In genomic region chr5:117119777-117120488, GRCm38 (mm10) we compare ENCODE assay signal across 8 mouse cellular contexts. TPM values are rescaled to one million over a fixed set of nuclear protein-coding genes. Genes with fewer than 3 reads are reported as not detected.
DNase-seq lines count a peak whose midpoint lies in the region; ATAC-seq lines count a peak whose summit lies in the region.

Taok3 (plus strand) TSS chr5:117120129.

- peaks cover 18% of the 10 kb centered on the region for H3K27me3 ChIP-seq in hindbrain, embryonic 12.5 days

- peak; percentile 99 for DNase-seq in NIH3T3 (ENCODE audit: low read depth)
- DNase-seq in cerebellum, postnatal 10 days = peak; percentile 99 to 100
- peak; percentile 97 to 98 for DNase-seq in frontal cortex, postnatal 10 days (ENCODE audit: low spot score in 2 of 2)
- DNase-seq in layer of hippocampus, postnatal 14 days (ENCODE audit: low spot score in 2 of 2) = peak; percentile 97 to 99
- peak; percentile 100 for DNase-seq in lung, postnatal 14 days
- DNase-seq in retina, adult 2 months (ENCODE audit: low read depth, low spot score) = peak; percentile 99
- DNase-seq in thymus, postnatal 36 days = peak; percentile 98 to 99

- no peaks in the 10 kb centered on the region for H3K36me3 ChIP-seq in hindbrain, embryonic 12.5 days

- peak; percentile 88 for ATAC-seq in hindbrain, embryonic 12.5 days (ENCODE audit: low FRiP score)

- no peaks in the 10 kb centered on the region for H3K9me3 ChIP-seq in hindbrain, embryonic 12.5 days (replicated peaks)

- H3K4me3 ChIP-seq in hindbrain, embryonic 12.5 days = peak within 1 kb of the TSS; percentile 70

- H3K9ac ChIP-seq in hindbrain, embryonic 12.5 days = peak within 1 kb of the TSS; percentile 73

- under 1% methylated on average over 73 of the region's 74 CpGs for WGBS in hindbrain, embryonic 12.5 days

- H3K4me2 ChIP-seq in hindbrain, embryonic 12.5 days (replicated peaks) = peak within 1 kb of the TSS; percentile 93

- H3K4me1 ChIP-seq in hindbrain, embryonic 12.5 days = peaks cover 17% of the 10 kb centered on the region

- peak within 1 kb of the TSS; percentile 48; the same call in 1 of the 2 replicates for H3K27ac ChIP-seq in hindbrain, embryonic 12.5 days

RNA-seq across cellular contexts. Expression of gene Taok3, which starts in this region (rescaled TPM):
- 30.6 and 31.8 TPM in 2 replicates for polyA plus RNA-seq in hindbrain, embryonic 12.5 days (2016; fragmentation: Nextera tagmentation; extraction: Ambion mirVana)
- total RNA-seq in layer of hippocampus, postnatal 14 days (2021) = 10 to 100 TPM; 58.2 to 58.9 TPM

Comparison
In these comparisons a context has a peak if more than half of its experiments do, and no peak if none do; other contexts are left out.
1. Peak in every context shown above with its lines: DNase-seq, ATAC-seq, H3K4me3 ChIP-seq and H3K27ac ChIP-seq.